Mouse (Mus musculus): ENCODE measurements around the gene Trp53. TPM values are rescaled to one million over a fixed set of nuclear protein-coding genes. Genes with fewer than 3 reads are reported as not detected.
"Not testable (repeated sequence)": the region's sequence is repeated elsewhere in the genome, so short reads cannot be mapped to it uniquely, and the experiment has no call there.

Trp53 gene
- total RNA-seq, 2 experiments from 2014 or later = 21.2 to 21.9 TPM

GRCm38 (mm10) chr11:69590622-69591021 is 10.5 kb downstream of the Trp53 start:
- no peak for DNase-seq (ENCODE audit: low spot score in 2 of 2)
- intact Hi-C loops (cut with DNase I) = no loop called here

DNA sequence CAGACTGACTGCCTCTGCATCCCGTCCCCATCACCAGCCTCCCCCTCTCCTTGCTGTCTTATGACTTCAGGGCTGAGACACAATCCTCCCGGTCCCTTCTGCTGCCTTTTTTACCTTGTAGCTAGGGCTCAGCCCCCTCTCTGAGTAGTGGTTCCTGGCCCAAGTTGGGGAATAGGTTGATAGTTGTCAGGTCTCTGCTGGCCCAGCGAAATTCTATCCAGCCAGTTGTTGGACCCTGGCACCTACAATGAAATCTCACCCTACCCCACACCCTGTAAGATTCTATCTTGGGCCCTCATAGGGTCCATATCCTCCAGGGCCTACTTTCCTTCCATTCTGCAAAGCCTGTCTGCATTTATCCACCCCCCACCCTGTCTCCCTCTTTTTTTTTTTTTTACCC is 11.3 kb downstream of the Trp53 start:
- intact Hi-C loops (cut with DNase I) = no loop called here
- DNase-seq (ENCODE audit: low spot score in 2 of 2) = no peak

- intact Hi-C loops (cut with DNase I) = no loop called here
Observed at GRCm38 (mm10) chr11:69591899-69592637, 11.9 kb downstream of the Trp53 start.

GRCm38 (mm10) chr11:69592799-69593198 is 12.6 kb downstream of the Trp53 start:
- intact Hi-C loops (cut with DNase I) = no loop called here
- no peak for DNase-seq (ENCODE audit: low spot score in 2 of 2)

More at GRCm38 (mm10) chr11:69591899-69592637, 11.9 kb downstream of the Trp53 start:
- DNase-seq (ENCODE audit: low spot score in 2 of 2) = peak; percentile 72 to 83

DNA sequence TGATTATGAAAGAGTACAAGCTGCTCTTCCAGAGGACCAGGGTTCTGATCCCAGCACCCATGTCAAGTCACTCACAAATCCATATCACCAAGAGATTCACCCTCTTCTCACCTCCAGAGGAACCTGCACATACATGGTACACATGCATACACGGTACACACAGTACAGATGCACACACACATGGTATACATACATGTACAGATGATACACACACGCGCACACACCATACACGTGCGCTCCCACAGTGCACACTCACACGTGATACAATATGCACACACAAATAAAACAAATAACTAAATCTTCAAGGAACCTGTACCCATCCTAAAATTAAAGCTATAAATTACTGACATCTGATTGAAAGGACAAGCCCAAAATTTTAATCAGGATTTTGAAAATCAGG is 14.7 kb downstream of the Trp53 start:
- DNase-seq (ENCODE audit: low spot score in 2 of 2) = no peak
- intact Hi-C loops (cut with DNase I) = no loop called here

- no peak for DNase-seq (ENCODE audit: low spot score in 2 of 2)
- intact Hi-C loops (cut with DNase I) = no loop called here
Observed at GRCm38 (mm10) chr11:69599436-69599835, 19.3 kb downstream of the Trp53 start.

DNA sequence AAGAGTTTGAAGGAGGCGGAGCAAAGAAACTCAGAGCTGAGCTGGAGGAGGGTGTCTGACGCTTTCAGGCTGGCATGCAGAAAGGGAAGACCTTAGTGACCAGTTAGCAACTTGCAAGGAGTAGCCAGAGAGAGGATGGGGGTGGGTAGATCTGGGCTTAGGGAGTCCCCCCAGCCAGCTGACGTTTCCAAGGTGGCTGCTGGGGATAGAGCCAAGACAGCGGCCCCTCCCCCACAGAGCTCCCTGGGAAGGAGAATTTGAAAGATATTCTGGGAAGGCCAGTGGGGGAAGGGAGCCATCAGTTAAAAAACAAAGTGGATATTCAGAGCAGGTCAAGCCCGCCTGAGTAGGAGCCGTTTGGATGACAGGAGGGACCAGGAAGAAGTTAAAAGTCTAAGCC is 19.9 kb downstream of the Trp53 start:
- peak; percentile 75 to 81 for DNase-seq (ENCODE audit: low spot score in 2 of 2)
- intact Hi-C loops (cut with DNase I) = no loop called here

DNA sequence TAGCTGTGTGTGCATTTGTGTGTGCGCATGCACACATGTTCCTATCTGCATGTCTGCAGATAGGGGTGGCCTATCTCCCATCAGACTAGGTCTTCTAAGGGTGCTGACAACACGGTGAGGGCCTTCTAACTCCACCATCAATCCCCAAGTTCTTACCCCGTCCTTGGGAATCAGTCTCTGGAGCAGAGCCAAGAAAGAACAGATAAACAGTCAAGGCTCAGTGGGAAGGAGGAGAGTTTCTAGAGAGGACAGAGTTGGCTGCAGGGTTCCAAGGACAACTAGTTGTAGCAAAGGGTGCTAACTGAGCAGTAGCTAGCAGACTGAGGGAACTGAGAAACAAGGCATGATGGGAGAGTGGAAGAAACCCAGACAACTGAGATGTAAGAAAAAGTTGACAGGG is 21.6 kb downstream of the Trp53 start:
- DNase-seq (ENCODE audit: low spot score in 2 of 2) = no peak
- intact Hi-C loops (cut with DNase I) = no loop called here

- intact Hi-C loops (cut with DNase I) = no loop called here
- no peak for DNase-seq (ENCODE audit: low spot score in 2 of 2)
Observed at GRCm38 (mm10) chr11:69603516-69603915, 23.4 kb downstream of the Trp53 start.

- intact Hi-C loops (cut with DNase I) = no loop called here
- no peak for DNase-seq (ENCODE audit: low spot score in 2 of 2)
Observed at GRCm38 (mm10) chr11:69604347-69604746, 24.2 kb downstream of the Trp53 start.

- DNase-seq (ENCODE audit: low spot score in 2 of 2) = peak; percentile 31 to 49
- intact Hi-C loops (cut with DNase I) = no loop called here
Observed at GRCm38 (mm10) chr11:69604795-69605664, 24.9 kb downstream of the Trp53 start.

- peak; percentile 84 to 85 for DNase-seq (ENCODE audit: low spot score in 2 of 2)
- intact Hi-C loops (cut with DNase I) = no loop called here
Observed at GRCm38 (mm10) chr11:69605726-69606490, 25.7 kb downstream of the Trp53 start, which contains the start of gene Atp1b2. Gene Atp1b2, minus strand, starts transcription at chr11:69605942.

DNA sequence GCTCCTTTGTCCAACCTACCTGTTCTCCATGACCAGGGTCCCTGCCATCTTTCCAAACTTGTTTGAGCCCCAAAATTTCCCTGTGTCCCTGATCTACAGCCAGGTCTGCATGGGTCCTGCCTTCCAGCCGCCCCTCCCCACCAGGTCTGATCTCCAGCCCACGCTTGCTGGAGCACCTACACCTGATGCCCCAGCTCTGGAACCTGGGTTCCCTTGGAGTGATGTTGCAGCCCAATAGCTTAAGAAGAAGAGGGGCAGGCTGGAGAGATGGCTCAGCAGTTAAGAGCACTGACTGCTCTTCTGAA is 26.3 kb downstream of the Trp53 start:
- DNase-seq (ENCODE audit: low spot score in 2 of 2) = no peak
- intact Hi-C loops (cut with DNase I) = no loop called here

- intact Hi-C loops (cut with DNase I) = no loop called here
- no peak for DNase-seq (ENCODE audit: low spot score in 2 of 2)
Observed at GRCm38 (mm10) chr11:69606832-69607231, 26.7 kb downstream of the Trp53 start.

GRCm38 (mm10) chr11:69608525-69608924 is 28.4 kb downstream of the Trp53 start:
- intact Hi-C loops (cut with DNase I) = no loop called here
- no peak for DNase-seq (ENCODE audit: low spot score in 2 of 2)

GRCm38 (mm10) chr11:69609416-69609815 is 29.3 kb downstream of the Trp53 start:
- intact Hi-C loops (cut with DNase I) = no loop called here
- DNase-seq (ENCODE audit: low spot score in 2 of 2) = no peak

- DNase-seq (ENCODE audit: low spot score in 2 of 2) = no peak
- intact Hi-C loops (cut with DNase I) = no loop called here
Observed at GRCm38 (mm10) chr11:69610899-69611298, 30.7 kb downstream of the Trp53 start.

- intact Hi-C loops (cut with DNase I) = loop anchor here (2.0 kb wide), 1 partner anchor 33 kb away; the partner anchor contains the start of genes Trp53 and Wrap53
- peak; percentile 79 to 83 for DNase-seq (ENCODE audit: low spot score in 2 of 2)
Observed at GRCm38 (mm10) chr11:69613553-69614256, 33.5 kb downstream of the Trp53 start.

GRCm38 (mm10) chr11:69614257-69614588 is 34.1 kb downstream of the Trp53 start:
- not testable (repeated sequence) for DNase-seq (ENCODE audit: low spot score in 2 of 2)
- intact Hi-C loops (cut with DNase I) = loop anchor here (2.0 kb wide), 1 partner anchor 33 kb away; the partner anchor contains the start of genes Trp53 and Wrap53
